Mouse (Mus musculus) MEL (cell line): ENCODE results near the gene Zdhhc14. TPM values are rescaled to one million over a fixed set of nuclear protein-coding genes. Genes with fewer than 3 reads are reported as not detected.

ENCODE experiments used
- DNase-seq: peaks from one replicate; pipeline ENCODE4 v3.0.0; 2011; ENCODE audit warnings: low read depth, low spot score
- H3K27ac ChIP-seq: 2 replicates; pipeline ENCODE4 v1.5.1; 2012; ENCODE audit warnings: low read depth, mild to moderate bottlenecking, control low read depth, low read length, moderate library complexity; ENCODE audit not compliant: control insufficient read depth
- H3K27me3 ChIP-seq, 2 experiments: fragments of 150-350 bp in 1 of 2; sonication (generic) in 1 of 2; 2 replicates each; pipeline ENCODE4 v1.6.1; 2012; ENCODE audit warnings: low read length in 2 of 2, mild to moderate bottlenecking in 2 of 2, improper control_type of control experiment in 1 of 2, moderate library complexity in 1 of 2; ENCODE audit not compliant: insufficient read depth in 2 of 2, control insufficient read depth in 1 of 2
- H3K36me3 ChIP-seq, 2 experiments: 2 replicates each; pipeline ENCODE4 v1.6.1; 2012 to 2014; ENCODE audit warnings: low read length in 2 of 2, improper control_type of control experiment in 1 of 2, inconsistent platforms in 1 of 2, mild to moderate bottlenecking in 1 of 2; ENCODE audit not compliant: insufficient read depth in 2 of 2, control insufficient read depth in 1 of 2
- H3K4me1 ChIP-seq, 2 experiments: fragments of 150-350 bp in 1 of 2; sonication (generic) in 1 of 2; 2 replicates each; pipeline ENCODE4 v1.6.1; 2012; ENCODE audit warnings: low read length in 2 of 2, improper control_type of control experiment in 1 of 2, mild to moderate bottlenecking in 1 of 2; ENCODE audit not compliant: insufficient read depth in 2 of 2, control insufficient read depth in 1 of 2
- H3K4me3 ChIP-seq, 2 experiments: fragments of 150-350 bp in 1 of 2; sonication (generic) in 1 of 2; 2 replicates each; pipeline ENCODE4 v1.5.1; 2012; ENCODE audit warnings: low read depth in 2 of 2, low read length in 2 of 2, mild to moderate bottlenecking in 2 of 2, moderate library complexity in 2 of 2, control low read depth in 1 of 2, improper control_type of control experiment in 1 of 2; ENCODE audit not compliant: control insufficient read depth in 1 of 2, insufficient read depth in 1 of 2
- H3K79me2 ChIP-seq: 2 replicates; pipeline ENCODE4 v1.6.1; 2012; ENCODE audit warnings: mild to moderate bottlenecking, low read length, moderate library complexity; ENCODE audit not compliant: control insufficient read depth, poor library complexity, insufficient read depth
- H3K9ac ChIP-seq: 2 replicates; pipeline ENCODE4 v1.6.1; 2012; ENCODE audit warnings: low read depth, mild to moderate bottlenecking, control low read depth, low read length, moderate library complexity; ENCODE audit not compliant: control insufficient read depth, poor library complexity, severe bottlenecking
- H3K9me3 ChIP-seq: fragments of 150-350 bp; sonication (generic); replicated peaks from 2 replicates; pipeline ENCODE4 v1.6.1; 2012; ENCODE audit warnings: mild to moderate bottlenecking, low read length, improper control_type of control experiment, moderate library complexity; ENCODE audit not compliant: insufficient read depth
- CHD2 ChIP-seq: IDR thresholded peaks from 2 replicates; pipeline ENCODE4 v1.6.1; 2011; ENCODE audit warnings: low read length, improper control_type of control experiment
- CTCF ChIP-seq, 3 experiments: IDR thresholded peaks in 2 of 3; conservative IDR thresholded peaks in 1 of 3; 2 replicates each; pipeline ENCODE4 v1.5.1; 2011 to 2012; ENCODE audit warnings: low read length in 3 of 3, low read depth in 2 of 3, mild to moderate bottlenecking in 2 of 3, improper control_type of control experiment in 1 of 3, inconsistent platforms in 1 of 3, mixed read lengths in 1 of 3, moderate library complexity in 1 of 3; ENCODE audit not compliant: control insufficient read depth in 1 of 3, insufficient read depth in 1 of 3, poor library complexity in 1 of 3, severe bottlenecking in 1 of 3
- ELF1 ChIP-seq: IDR thresholded peaks from 2 replicates; pipeline ENCODE4 v1.6.1; 2014; ENCODE audit warnings: low read depth, mild to moderate bottlenecking, inconsistent platforms, low read length, improper control_type of control experiment, moderate library complexity
- ETS1 ChIP-seq: IDR thresholded peaks from 2 replicates; pipeline ENCODE4 v1.6.1; 2012; ENCODE audit warnings: low read depth, mild to moderate bottlenecking, inconsistent platforms, low read length, improper control_type of control experiment, moderate library complexity
- GABPA ChIP-seq: IDR thresholded peaks from 2 replicates; pipeline ENCODE4 v1.6.1; 2012; ENCODE audit warnings: low read depth, mild to moderate bottlenecking, inconsistent platforms, low read length, improper control_type of control experiment, moderate library complexity
- HCFC1 ChIP-seq: IDR thresholded peaks from 2 replicates; pipeline ENCODE4 v1.6.1; 2012; ENCODE audit warnings: low read depth, mild to moderate bottlenecking, inconsistent platforms, low read length, improper control_type of control experiment, moderate library complexity
- MAFK ChIP-seq: IDR thresholded peaks from 2 replicates; pipeline ENCODE4 v1.6.1; 2011; ENCODE audit warnings: low read depth, mild to moderate bottlenecking, low read length, improper control_type of control experiment, borderline replicate concordance
- MAX ChIP-seq: IDR thresholded peaks from 2 replicates; pipeline ENCODE4 v1.6.1; 2011; ENCODE audit warnings: low read length, improper control_type of control experiment
- MEF2A ChIP-seq: IDR thresholded peaks from 2 replicates; pipeline ENCODE4 v1.6.1; 2014; ENCODE audit warnings: low read depth, mild to moderate bottlenecking, inconsistent platforms, low read length, improper control_type of control experiment; ENCODE audit not compliant: poor library complexity, insufficient replicate concordance, severe bottlenecking; ENCODE audit errors: extremely low read depth
- MYB ChIP-seq: IDR thresholded peaks from 2 replicates; pipeline ENCODE4 v1.6.1; 2011; ENCODE audit warnings: mild to moderate bottlenecking, low read depth, low read length, improper control_type of control experiment
- NRF1 ChIP-seq: IDR thresholded peaks from 2 replicates; pipeline ENCODE4 v1.6.1; 2014; ENCODE audit warnings: low read depth, mild to moderate bottlenecking, inconsistent platforms, low read length, improper control_type of control experiment, moderate library complexity; ENCODE audit not compliant: poor library complexity, insufficient read depth, severe bottlenecking
- POLR2A ChIP-seq, 2 experiments: IDR thresholded peaks; 2 replicates each; pipeline ENCODE4 v1.6.1; 2011 to 2012; ENCODE audit warnings: low read length in 2 of 2, mild to moderate bottlenecking in 2 of 2, control low read depth in 1 of 2, improper control_type of control experiment in 1 of 2, low read depth in 1 of 2, moderate library complexity in 1 of 2; ENCODE audit not compliant: control insufficient read depth in 1 of 2, insufficient read depth in 1 of 2, poor library complexity in 1 of 2
- POLR2AphosphoS2 ChIP-seq: IDR thresholded peaks from 2 replicates; pipeline ENCODE4 v1.6.1; 2011; ENCODE audit warnings: low read length, improper control_type of control experiment
- RAD21 ChIP-seq: IDR thresholded peaks from 2 replicates; pipeline ENCODE4 v1.6.1; 2011; ENCODE audit warnings: mild to moderate bottlenecking, low read depth, low read length, improper control_type of control experiment
- RCOR1 ChIP-seq: IDR thresholded peaks from 2 replicates; pipeline ENCODE4 v1.6.1; 2012; ENCODE audit warnings: low read depth, mild to moderate bottlenecking, inconsistent platforms, low read length, improper control_type of control experiment
- TCF12 ChIP-seq: IDR thresholded peaks from 2 replicates; pipeline ENCODE4 v1.6.1; 2014; ENCODE audit warnings: low read depth, mild to moderate bottlenecking, inconsistent platforms, low read length, improper control_type of control experiment, moderate library complexity
- UBTF ChIP-seq: IDR thresholded peaks from 2 replicates; pipeline ENCODE4 v1.6.1; 2012; ENCODE audit warnings: low read depth, mild to moderate bottlenecking, inconsistent platforms, low read length, improper control_type of control experiment, moderate library complexity, borderline replicate concordance; ENCODE audit not compliant: insufficient read depth
- USF1 ChIP-seq: IDR thresholded peaks from 2 replicates; pipeline ENCODE4 v1.6.1; 2014; ENCODE audit warnings: low read depth, mild to moderate bottlenecking, inconsistent platforms, low read length, improper control_type of control experiment, moderate library complexity
- USF2 ChIP-seq, 2 experiments: IDR thresholded peaks; 2 replicates each; pipeline ENCODE4 v1.6.1; 2011 to 2012; ENCODE audit warnings: improper control_type of control experiment in 2 of 2, low read length in 2 of 2, borderline replicate concordance in 1 of 2, inconsistent platforms in 1 of 2, low read depth in 1 of 2, mild to moderate bottlenecking in 1 of 2; ENCODE audit not compliant: insufficient read depth in 1 of 2
- ZNF384 ChIP-seq: IDR thresholded peaks from 2 replicates; pipeline ENCODE4 v1.6.1; 2012; ENCODE audit warnings: low read depth, mild to moderate bottlenecking, inconsistent platforms, low read length, improper control_type of control experiment
- polyA plus RNA-seq, 2 experiments: library from polyadenylated mRNA; stranded (reverse) in 1 of 2; unstranded in 1 of 2; fragments of >175 nt in 1 of 2; fragments of >200 nt in 1 of 2; gene quantifications; 2 replicates each; pipeline versions ENCODE4 v1.2.1 to v1.2.4; 2012; ENCODE audit warnings: low replicate concordance in 2 of 2, low read depth in 1 of 2; ENCODE audit not compliant: insufficient read length in 2 of 2, insufficient read depth in 1 of 2, missing spikeins in 1 of 2
- total RNA-seq: library from RNA; depleted of rRNA; stranded (reverse); fragments of 300-350 nt; gene quantifications from 2 replicates; pipeline ENCODE4 v1.2.3, GENCODE M21; 2012

The Zdhhc14 gene
- total and polyA plus RNA-seq, 3 experiments = 3.4 to 4.9 TPM; not detected in 1

GRCm38 (mm10) chr17:5519466-5519865, 27.1 kb downstream of the Zdhhc14 start:
- Histone ChIP-seq H3K36me3 (no peaks in the 10 kb centered on the region; a peak in 1 of 4 replicates), H3K9ac (no peak overlapping the region), H3K4me3 (no peak overlapping the region), H3K9me3 (no peaks in the 10 kb centered on the region), H3K4me1 (peaks cover 3 to 7% of the 10 kb centered on the region in 2 experiments), H3K27ac (no peak overlapping the region), H3K27me3 (no peaks in the 10 kb centered on the region), H3K79me2 (no peaks in the 10 kb centered on the region)
- no peak for DNase-seq
- TF ChIP-seq POLR2A (IDR thresholded peaks at IDR 0.05; ENCODE audit: control insufficient read depth in 1 of 2, insufficient read depth in 1 of 2, low read depth in 1 of 2, low read length in 2 of 2, poor library complexity in 1 of 2) = no peak

DNA sequence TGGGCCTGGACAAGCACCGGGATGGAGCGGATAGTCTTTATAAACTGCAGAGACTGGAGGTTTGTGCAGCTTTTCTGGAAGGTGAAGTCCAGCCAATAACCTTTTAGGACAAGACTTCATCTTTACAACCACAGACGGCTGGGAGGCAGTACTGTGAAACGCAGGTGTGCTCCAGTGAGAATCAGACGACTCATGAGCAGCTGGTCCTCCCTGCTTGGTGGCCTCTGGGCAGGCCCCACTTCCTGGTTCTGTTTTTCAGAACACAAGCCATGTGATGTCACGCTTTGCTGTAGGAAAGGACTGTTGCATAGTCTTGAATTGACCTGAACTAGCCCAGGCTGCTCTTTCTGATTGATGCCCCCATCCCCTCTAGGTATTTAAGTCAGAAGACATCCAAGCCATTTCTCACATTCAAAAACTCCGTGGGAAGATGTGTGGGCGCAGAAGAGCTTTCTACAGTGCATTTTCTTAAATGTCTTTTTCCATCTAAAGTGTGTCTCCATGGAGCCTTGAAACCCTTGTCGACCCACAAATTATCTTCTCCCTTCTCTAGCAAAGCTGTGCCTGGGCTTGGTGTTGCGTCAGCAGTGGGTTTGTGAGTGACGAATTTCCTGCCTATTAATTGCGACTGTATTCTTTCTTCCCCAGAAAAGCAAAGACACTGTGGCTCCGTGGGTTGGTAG, 27.7 kb downstream of the Zdhhc14 start:
- no peak for TF ChIP-seq MEF2A
- TF ChIP-seq UBTF = no peak
- TF ChIP-seq CTCF (IDR thresholded peaks at IDR 0.05 in 2 of 3, conservative IDR thresholded peaks at IDR 0.05 in 1 of 3; ENCODE audit: control insufficient read depth in 1 of 3, insufficient read depth in 1 of 3, low read depth in 2 of 3, low read length in 3 of 3, poor library complexity in 1 of 3, severe bottlenecking in 1 of 3) = no peak
- no peak for TF ChIP-seq MAX
- no peak for TF ChIP-seq HCFC1
- no peak for TF ChIP-seq USF1
- no peak for TF ChIP-seq TCF12
- TF ChIP-seq MAFK = no peak
- no peak for TF ChIP-seq USF2 (IDR thresholded peaks at IDR 0.05; ENCODE audit: borderline replicate concordance in 1 of 2, insufficient read depth in 1 of 2, low read depth in 1 of 2, low read length in 2 of 2)
- TF ChIP-seq RAD21 = no peak
- no peak for TF ChIP-seq CHD2
- no peak for TF ChIP-seq ETS1
- no peak for TF ChIP-seq ZNF384
- no peak for TF ChIP-seq POLR2AphosphoS2
- no peak for TF ChIP-seq ELF1
- TF ChIP-seq NRF1 = no peak
- no peak for TF ChIP-seq MYB
- TF ChIP-seq RCOR1 = no peak
- TF ChIP-seq GABPA = no peak
- H3K79me2 ChIP-seq = no peaks in the 10 kb centered on the region
- H3K9ac ChIP-seq = no peak overlapping the region
- H3K4me1 ChIP-seq = peaks cover 3 to 7% of the 10 kb centered on the region in 2 experiments
- H3K9me3 ChIP-seq = no peaks in the 10 kb centered on the region
- DNase-seq = no peak
- H3K27ac ChIP-seq = no peak overlapping the region
- H3K27me3 ChIP-seq = no peaks in the 10 kb centered on the region
- no peak overlapping the region for H3K4me3 ChIP-seq
- H3K36me3 ChIP-seq = no peaks in the 10 kb centered on the region; a peak in 1 of 4 replicates
